In genomic region chr11:102558704-102559103, GRCm38 (mm10) we compare ENCODE assay signal across 22 mouse cellular contexts. TPM values are rescaled to one million over a fixed set of nuclear protein-coding genes. Genes with fewer than 3 reads are reported as not detected.
"Had no signal": no experiment of that assay in that cellular context is flagged by ENCODE, and none has a peak within 500 bp of the region (broad histone marks: within the 10 kb centered on the region; RNA-seq: fewer than 3 reads in every experiment).

No protein-coding gene starts in this region.

- ATAC-seq: forebrain, postnatal 0 days; hindbrain, postnatal 0 days; liver, postnatal 0 days had no signal

- H3K4me2 ChIP-seq: heart, embryonic 11.5 days; hindbrain, embryonic 13.5 days; hindbrain, embryonic 15.5 days; limb, embryonic 13.5 days; limb, embryonic 15.5 days; liver, embryonic 13.5 days; liver, embryonic 15.5 days had no signal

- H3K4me3 ChIP-seq: hindbrain, embryonic 13.5 days; hindbrain, embryonic 15.5 days; limb, embryonic 13.5 days; limb, embryonic 15.5 days; liver, embryonic 13.5 days; liver, embryonic 15.5 days had no signal

- H3K27ac ChIP-seq: hindbrain, embryonic 13.5 days; hindbrain, embryonic 15.5 days; hindbrain, postnatal 0 days; limb, embryonic 13.5 days; limb, embryonic 15.5 days; liver, embryonic 13.5 days; liver, embryonic 15.5 days had no signal

- H3K27me3 ChIP-seq: hindbrain, embryonic 13.5 days; hindbrain, embryonic 15.5 days; limb, embryonic 13.5 days; limb, embryonic 15.5 days; liver, embryonic 13.5 days; liver, embryonic 15.5 days had no signal

- H3K9ac ChIP-seq: forebrain, postnatal 0 days; hindbrain, embryonic 13.5 days; hindbrain, embryonic 15.5 days; limb, embryonic 13.5 days; limb, embryonic 15.5 days; liver, embryonic 13.5 days; liver, embryonic 15.5 days; liver, postnatal 0 days had no signal

- H3K36me3 ChIP-seq: hindbrain, embryonic 13.5 days; hindbrain, embryonic 15.5 days; limb, embryonic 13.5 days; limb, embryonic 15.5 days; liver, embryonic 13.5 days; liver, embryonic 15.5 days had no signal

- DNase-seq: forebrain, postnatal 0 days; gastrocnemius, postnatal 14 days; gastrocnemius, postnatal 36 days; heart, adult 18-20 months; heart, postnatal 14 days; heart, postnatal 36 days; kidney, adult 18-20 months; kidney, postnatal 10 days; kidney, postnatal 4 days; layer of hippocampus, adult 9-11 months; layer of hippocampus, postnatal 36 days; liver, embryonic 13.5 days; liver, postnatal 0 days had no signal

- H3K9me3 ChIP-seq: hindbrain, embryonic 13.5 days; hindbrain, embryonic 15.5 days; limb, embryonic 13.5 days; limb, embryonic 15.5 days; liver, embryonic 13.5 days; liver, embryonic 15.5 days had no signal

RNA-seq across cellular contexts. Expression of gene Gm11627, which starts 20.6 kb away (rescaled TPM):
- total RNA-seq: gastrocnemius, postnatal 36 days; hematopoietic stem cell, adult 5-6 weeks; hindbrain, postnatal 0 days; liver, adult 2 months had no signal
- polyA plus RNA-seq: liver, adult 2 months; liver, postnatal 0 days had no signal

RNA-seq across cellular contexts. Expression of gene Fzd2, which starts 45.5 kb away (rescaled TPM):
- total RNA-seq: hematopoietic stem cell, adult 5-6 weeks had no signal
